Mouse (Mus musculus): ENCODE data around the gene Gpr87.

DNA sequence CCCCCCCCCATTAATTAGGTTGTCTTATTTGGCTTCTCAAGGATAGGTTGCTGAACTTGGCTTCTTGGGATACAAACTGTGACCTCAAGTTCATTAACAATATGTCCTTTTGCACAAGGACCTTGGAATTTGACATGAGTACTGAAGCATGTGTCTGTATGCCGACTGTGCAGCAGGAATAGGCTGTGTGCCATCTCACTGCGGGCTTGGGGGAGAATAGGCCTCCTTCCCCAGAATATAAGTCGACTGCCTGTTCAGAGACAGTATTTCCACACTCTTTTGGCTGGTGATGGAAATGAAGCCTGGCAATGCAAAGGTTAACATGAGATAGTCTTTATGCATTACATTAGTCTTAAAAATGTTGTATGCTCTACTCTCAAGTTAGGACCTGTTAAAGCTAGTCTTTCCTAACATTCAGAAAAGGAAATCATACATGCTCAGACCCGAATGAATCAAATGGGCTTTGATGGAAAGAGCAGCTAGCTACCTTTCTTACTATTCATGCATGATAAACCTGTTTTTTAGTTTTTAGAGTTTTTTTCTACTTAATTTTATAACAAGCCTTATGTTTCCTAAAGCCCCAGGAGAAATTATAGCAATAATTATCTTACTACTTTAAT is 2.5 kb upstream of the Gpr87 start:
- TF ChIP-seq CTCF (IDR thresholded peaks at IDR 0.05; ENCODE audit: insufficient read depth, low read length) (no peak), POLR2A (IDR thresholded peaks at IDR 0.05; ENCODE audit: borderline replicate concordance, extremely low read depth, low read depth, low read length) (no peak)
